Mouse (Mus musculus) gastrocnemius, adult 2 months (tissue): ENCODE data around the gene R3hdm4. TPM values are rescaled to one million over a fixed set of nuclear protein-coding genes. Genes with fewer than 3 reads are reported as not detected.
"Not testable (repeated sequence)": the region's sequence is repeated elsewhere in the genome, so short reads cannot be mapped to it uniquely, and the experiment has no call there.

Source experiments
- DNase-seq: peaks from one replicate; pipeline ENCODE4 v3.0.0; 2022
- H3K27ac ChIP-seq: fragments of 200-600 bp; 2 replicates; pipeline ENCODE4 v1.8.1; 2022; ENCODE audit warnings: mild to moderate bottlenecking
- H3K4me3 ChIP-seq: fragments of 200-600 bp; 2 replicates; pipeline ENCODE4 v1.8.1; 2022; ENCODE audit warnings: mild to moderate bottlenecking, moderate library complexity
- CTCF ChIP-seq: fragments of 200-600 bp; IDR thresholded peaks from 2 replicates; pipeline ENCODE4 v1.8.1; 2022; ENCODE audit warnings: antibody characterized with exemption, mild to moderate bottlenecking, moderate library complexity
- intact Hi-C: fragments of 180-260 bp; cut with DNase I; formaldehyde crosslinking; loops from one replicate; pipeline ENCODE4 v1.15.1; 2025
- long read RNA-seq, 2 experiments: library from polyadenylated mRNA; stranded (forward); transcript quantifications; one replicate each; pipeline ENCODE4 v2.0.0; 2021
- total RNA-seq, 2 experiments: library from RNA; stranded (reverse); gene quantifications; 2 replicates each; pipeline ENCODE4 v1.2.3; 2021

Gene R3hdm4
- 100 to 1,000 TPM; 107 to 121 TPM for total RNA-seq
- long read RNA-seq, experiment 1, transcript R3hdm4-201 (8 exons, 1,898 nt), result major isoform, 144 of 159 reads
- long read RNA-seq, experiment 1, partial matches to known transcripts, result 6 of 159 reads
- long read RNA-seq, experiment 1, other reads (novel, unspliced or antisense), result 9 of 159 reads
- long read RNA-seq, experiment 2, transcript R3hdm4-201 (8 exons, 1,898 nt), result major isoform, 166 of 191 reads
- long read RNA-seq, experiment 2, partial matches to known transcripts, result 4 of 191 reads
- long read RNA-seq, experiment 2, other reads (novel, unspliced or antisense), result 21 of 191 reads

DNA sequence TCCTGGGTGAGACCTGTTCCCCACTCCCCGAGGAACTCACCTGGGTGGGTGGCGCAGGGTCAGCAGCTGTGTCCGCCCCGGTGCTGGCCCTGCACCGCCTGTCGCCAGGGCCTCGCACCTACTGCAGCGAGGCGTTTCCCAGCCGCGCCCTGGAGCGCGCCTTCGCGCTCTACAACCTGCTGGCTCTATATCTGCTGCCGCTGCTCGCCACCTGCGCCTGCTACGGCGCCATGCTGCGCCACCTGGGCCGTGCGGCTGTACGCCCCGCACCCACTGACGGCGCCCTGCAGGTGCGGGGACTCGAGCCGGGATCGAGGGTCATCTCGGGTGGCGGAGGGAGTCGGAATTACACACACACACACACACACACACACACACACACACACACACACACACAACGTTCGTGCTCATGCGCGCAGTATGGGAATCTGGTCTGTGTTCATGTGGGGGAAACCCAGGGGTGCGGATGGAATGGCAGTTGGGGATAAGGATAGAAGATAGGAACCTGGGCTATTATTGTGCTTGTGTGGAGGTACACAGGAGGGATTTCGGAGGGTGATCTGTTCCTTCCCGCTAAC lies at the start of gene R3hdm4:
Gene R3hdm4 (minus strand): TSS at position 251 of the 578 bp plus-strand sequence.
- peak within 1 kb of the TSS; percentile 50 for H3K4me3 ChIP-seq
- no peak for DNase-seq
- no peak for TF ChIP-seq CTCF
- H3K27ac ChIP-seq, result no peak within 1 kb of the TSS
- intact Hi-C loops, result no loop called here

DNA sequence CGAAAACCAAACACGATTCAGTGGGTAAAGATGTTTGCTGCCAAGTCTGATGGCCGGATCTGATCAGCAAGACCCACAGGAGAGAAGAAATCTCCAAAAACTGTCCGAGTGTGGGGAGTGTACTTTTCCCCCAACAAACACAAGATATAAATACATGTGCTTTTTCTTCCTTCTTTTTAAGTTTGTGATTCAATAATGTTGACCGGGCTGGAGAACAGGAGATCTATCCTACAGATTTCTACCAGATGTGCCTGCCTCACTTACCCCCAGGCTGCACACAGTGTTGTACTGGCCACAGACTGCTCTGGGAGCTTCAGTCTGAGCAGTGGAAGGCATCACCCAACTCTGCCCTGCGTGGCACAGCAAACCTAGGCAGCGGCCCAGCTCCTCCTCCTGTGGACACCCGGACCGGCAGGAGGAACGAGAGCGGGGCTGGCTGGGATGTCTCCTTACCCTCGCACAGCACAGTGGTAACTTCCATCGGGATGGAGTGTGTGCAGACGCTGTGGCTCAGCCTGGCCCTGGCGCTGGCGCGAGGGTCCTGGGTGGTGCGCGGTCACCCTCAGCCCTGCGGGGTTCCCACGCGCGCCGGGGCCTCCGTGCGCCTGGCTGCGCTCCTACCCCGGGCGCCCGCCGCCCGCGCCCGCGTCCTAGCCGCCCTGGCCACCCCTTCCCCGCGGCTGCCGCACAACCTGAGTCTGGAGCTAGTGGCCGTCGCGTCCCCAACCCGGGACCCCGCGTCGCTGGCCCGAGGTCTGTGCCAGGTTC lies 49.6 kb upstream of the R3hdm4 start, which contains the start of gene Grin3b:
Gene Grin3b (plus strand): TSS at position 301 of the 768 bp plus-strand sequence.
- no peak for TF ChIP-seq CTCF
- H3K27ac ChIP-seq, result no peak within 1 kb of the TSS
- no peak for DNase-seq
- peak within 1 kb of the TSS; percentile 50 for H3K4me3 ChIP-seq
- intact Hi-C loops, result no loop called here

DNA sequence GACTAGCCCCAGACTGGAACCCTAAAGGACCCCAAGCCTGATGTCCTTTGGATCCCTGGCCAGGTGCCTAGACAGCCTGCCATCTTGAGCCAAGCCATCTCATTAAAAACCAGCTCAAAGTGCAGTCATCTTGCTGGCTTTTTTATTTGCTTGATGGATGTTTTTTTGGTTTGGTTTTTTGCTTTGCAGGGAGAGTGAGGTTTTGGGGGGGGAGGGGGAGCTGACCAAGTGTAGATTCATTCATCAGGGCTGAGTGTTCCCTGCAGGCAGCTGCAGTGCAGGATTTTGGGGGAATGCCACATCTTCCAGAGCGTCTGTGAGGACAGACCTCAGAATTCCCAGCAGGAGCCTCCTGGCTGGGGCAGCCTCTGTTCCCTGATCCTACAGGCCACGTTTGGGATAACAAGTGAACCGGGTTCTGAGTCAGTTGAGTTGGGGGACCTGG lies 48.1 kb upstream of the R3hdm4 start:
- no peak for DNase-seq
- H3K27ac ChIP-seq, result no peak overlapping the region
- TF ChIP-seq CTCF, result no peak
- no peak overlapping the region for H3K4me3 ChIP-seq
- intact Hi-C loops, result no loop called here

DNA sequence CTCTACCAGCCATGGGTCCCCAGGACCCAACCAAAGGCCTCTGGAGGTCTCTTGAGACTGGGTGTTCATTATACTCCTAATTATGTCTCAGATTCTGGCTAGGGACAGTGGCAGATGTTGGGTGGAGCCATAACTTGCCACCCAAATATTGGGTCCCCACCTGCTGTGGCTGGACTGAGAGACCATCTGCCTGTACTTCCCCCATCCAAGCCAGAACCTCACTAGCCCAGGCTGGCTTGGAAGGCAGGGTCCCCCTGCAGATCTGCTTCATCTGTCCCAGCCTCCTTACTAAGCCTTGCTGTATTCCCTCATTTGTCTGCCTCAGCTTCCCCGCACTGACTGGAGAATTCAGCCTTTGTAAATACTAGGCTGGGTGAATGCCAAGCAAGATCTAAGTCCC lies 47.2 kb upstream of the R3hdm4 start:
- intact Hi-C loops, result no loop called here
- DNase-seq, result no peak
- Histone ChIP-seq H3K27ac (no peak overlapping the region), H3K4me3 (no peak overlapping the region)
- no peak for TF ChIP-seq CTCF

DNA sequence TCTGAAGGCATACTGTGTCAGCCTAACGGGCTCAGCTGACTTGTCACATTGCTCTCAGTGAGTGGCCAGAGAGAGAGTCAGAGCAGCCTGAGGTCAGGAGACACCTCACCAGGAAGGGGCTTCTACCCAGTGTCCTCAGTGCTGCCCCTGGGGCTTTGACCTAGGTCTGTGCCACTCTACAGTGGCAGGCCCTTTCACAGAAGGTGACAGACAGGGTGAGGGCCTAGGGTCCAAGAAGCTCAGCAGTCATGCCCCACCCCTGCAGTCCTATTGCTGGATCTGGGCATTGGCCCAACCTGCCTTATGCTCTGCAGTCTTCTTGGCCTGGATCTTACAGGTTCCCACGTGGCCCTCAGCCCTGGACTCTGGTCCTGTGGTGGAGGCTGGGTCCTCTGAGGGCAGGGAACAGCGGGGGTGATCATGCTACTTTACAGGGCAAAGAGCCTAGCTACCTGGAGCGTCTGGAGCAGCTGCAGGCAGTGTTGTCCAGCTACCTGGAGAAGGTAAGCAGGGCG lies 45.9 kb upstream of the R3hdm4 start:
- no peak overlapping the region for H3K4me3 ChIP-seq
- peak; percentile 71 for DNase-seq
- TF ChIP-seq CTCF, result no peak
- intact Hi-C loops, result no loop called here
- H3K27ac ChIP-seq, result peak overlapping the region; percentile 75

DNA sequence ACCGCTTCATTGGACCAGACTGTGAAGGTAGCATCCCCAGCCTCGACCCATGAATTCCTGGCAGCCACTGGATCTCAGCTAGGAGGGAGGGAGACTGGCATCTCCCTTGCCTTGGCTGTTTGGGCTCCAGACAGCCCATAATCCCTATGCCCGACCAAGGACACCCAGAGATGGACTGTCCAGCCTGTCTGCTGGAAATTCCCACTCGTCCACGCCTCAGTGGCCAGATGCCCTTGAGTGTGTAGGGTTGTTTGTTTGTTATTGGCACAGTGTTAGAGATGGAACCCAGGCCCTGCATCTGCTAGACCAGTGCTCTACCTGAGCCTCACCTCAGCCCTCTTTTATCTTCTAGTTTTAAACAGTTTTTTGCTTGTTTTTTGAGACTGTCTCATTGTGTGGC lies 44.3 kb upstream of the R3hdm4 start:
- TF ChIP-seq CTCF, result no peak
- no peak overlapping the region for H3K27ac ChIP-seq
- DNase-seq, result no peak
- no peak overlapping the region for H3K4me3 ChIP-seq
- intact Hi-C loops, result no loop called here

DNA sequence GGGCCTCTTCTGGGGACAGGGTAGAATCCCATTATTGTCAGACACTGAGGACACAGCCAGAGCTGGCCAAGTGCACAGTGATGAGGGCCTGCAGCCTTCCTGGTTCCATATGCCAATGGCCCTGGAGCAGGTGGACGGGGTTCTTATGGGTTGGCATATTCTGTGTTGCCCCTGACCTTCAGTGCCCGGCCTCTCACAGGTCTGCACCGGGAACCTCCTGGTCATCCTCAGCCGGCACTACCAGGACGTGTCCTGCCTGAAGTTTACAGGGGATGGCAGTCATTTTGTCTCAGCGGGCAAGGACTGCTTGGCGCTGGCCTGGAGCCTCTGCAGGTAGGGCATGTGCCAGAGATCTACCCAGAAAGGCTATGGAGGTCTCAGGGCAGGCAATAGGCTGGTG lies 43.7 kb upstream of the R3hdm4 start:
- Histone ChIP-seq H3K4me3 (no peak overlapping the region), H3K27ac (no peak overlapping the region)
- intact Hi-C loops, result no loop called here
- TF ChIP-seq CTCF, result no peak
- DNase-seq, result no peak

DNA sequence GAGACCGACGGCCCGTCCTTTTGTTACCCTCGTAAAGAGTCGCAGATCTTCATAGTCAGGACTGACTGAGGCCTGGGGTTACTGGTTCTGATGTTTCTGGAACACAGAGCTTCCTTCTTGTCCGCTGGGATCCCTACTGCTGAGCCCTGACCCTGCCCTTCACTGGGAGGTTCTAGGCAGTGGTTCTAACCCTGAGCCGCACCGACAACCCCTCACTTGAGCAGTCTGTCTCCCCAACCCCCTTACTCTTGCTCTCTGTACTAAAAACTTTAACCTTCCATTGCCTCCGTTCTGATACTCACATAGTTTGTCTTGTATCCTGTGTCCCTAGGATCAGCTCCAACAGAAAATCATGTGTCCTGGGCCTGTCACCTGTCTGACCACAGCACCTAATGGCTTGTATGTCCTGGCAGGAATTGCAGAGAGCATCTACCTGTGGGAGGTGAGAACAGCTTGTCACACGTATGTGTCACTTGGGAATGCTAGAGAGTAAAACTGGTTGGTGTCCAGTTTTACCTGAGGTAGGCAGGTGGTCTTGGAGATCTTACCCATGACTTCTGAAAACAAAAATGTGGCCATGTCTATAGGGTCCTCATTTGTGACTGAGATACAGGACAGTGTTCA lies 39.8 kb upstream of the R3hdm4 start:
- TF ChIP-seq CTCF, result no peak
- DNase-seq, result no peak
- Histone ChIP-seq H3K27ac (peak overlapping the region; percentile 90; the same call in 1 of the 2 replicates), H3K4me3 (peak overlapping the region; percentile 93)
- intact Hi-C loops, result loop anchor here (1.0 kb wide), 1 partner anchor 21 kb away; no protein-coding TSS in a partner anchor

DNA sequence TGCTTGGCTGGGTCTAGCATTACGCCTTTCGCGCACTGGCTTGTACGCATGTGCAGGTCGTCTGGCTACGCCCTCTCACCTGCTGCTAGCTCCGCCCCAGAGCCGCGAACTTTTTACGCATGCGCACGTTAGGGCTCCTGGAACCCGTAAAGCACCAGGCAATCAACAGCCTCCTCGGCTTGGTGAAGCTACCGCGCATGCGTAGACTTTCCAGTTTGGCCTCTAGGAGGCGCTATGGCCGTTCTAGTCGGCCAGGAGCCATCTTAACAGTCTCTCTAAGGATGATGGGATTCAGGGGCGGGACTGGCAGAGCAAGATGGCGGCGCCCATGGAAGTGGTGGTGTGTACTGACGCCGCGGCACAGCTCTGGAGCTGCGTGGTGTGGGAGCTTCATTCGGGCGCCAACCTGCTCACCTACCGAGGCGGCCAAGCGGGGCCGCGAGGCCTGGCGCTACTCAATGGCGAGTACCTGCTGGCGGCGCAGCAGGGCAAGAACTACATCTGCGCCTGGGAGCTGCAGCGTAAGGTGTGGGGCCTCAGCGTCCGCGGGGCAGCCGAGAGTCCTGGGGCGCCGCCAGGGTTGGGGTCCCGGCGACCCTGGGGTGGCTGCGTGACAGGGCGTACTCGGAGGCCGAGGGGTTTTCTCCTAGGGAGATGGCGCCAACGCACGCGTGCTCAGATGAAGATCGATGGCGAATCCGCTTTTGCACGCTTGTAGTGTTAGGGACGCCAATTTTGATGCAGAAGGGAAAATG lies 39.0 kb upstream of the R3hdm4 start, which contains the start of gene Wdr18:
Gene Wdr18 (plus strand): TSS at position 306 of the 755 bp plus-strand sequence.
- Histone ChIP-seq H3K4me3 (peak within 1 kb of the TSS; percentile 93), H3K27ac (peak within 1 kb of the TSS; percentile 90)
- peak; percentile 91 for TF ChIP-seq CTCF
- intact Hi-C loops, result loop anchor here (1.0 to 5.0 kb wide), 3 partner anchors 21 to 123 kb away; no protein-coding TSS in a partner anchor
- DNase-seq, result peak; percentile 99

DNA sequence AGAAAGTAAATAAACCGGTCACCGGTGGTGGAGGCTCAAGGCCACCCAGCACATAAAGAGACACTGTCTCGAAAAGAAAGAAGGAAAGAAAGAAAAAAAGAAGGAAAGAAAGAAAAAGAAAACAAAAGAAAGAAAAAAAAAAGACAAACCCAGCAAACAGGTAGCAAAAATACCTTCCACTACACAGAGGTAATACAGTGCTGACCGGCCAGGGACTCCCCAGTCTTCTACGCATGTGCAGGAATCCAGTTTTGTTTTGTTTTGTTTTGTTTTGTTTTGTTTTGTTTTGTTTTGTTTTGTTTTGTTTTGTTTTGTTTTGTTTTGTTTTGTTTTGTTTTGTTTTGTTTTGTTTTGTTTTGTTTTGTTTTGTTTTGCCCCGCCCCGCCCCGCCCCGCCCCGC lies 38.4 kb upstream of the R3hdm4 start:
- Histone ChIP-seq H3K4me3 (peak overlapping the region; percentile 93), H3K27ac (peak overlapping the region; percentile 90)
- not testable (repeated sequence) for DNase-seq
- intact Hi-C loops, result loop anchor here (2.0 to 5.0 kb wide), 2 partner anchors 67 to 122 kb away; no protein-coding TSS in a partner anchor

DNA sequence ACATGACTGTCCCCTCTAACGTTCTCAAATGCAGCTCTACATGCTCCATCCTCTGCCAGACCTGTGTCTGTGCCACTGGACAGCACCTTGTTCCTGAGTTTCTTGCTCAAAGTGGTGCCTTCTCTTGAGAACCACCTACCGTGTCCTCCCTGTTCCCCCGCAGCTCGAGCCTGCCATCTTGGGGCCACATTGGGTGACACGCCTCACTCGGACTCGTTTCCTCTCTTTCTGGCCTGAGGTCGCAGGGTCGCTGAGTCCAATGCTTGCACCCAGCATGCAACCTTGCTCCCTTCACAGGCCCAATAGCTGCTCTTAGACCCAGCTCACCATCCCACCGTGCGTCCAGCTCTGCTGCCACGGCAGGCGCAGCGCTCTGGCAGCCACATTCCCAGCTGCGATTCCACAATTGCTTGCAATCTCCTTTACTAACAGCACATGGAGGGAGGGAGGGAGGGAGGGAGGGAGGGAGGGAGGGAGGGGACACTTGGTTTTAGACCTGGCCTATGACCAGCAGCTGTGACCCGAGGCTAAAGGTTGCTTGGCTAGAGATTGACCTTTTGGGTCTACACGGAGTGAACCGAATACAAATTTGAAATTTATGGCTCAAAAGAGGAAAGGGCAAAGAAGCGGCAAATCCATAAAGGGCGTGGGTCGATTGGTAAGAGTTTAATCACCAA lies 37.3 kb upstream of the R3hdm4 start:
- peak overlapping the region; percentile 74 for H3K27ac ChIP-seq
- H3K4me3 ChIP-seq, result peak overlapping the region; percentile 58
- intact Hi-C loops, result loop anchor here (1.0 to 5.0 kb wide), 3 partner anchors 33 to 121 kb away; no protein-coding TSS in a partner anchor
- peak; percentile 85 for DNase-seq
- peak; percentile 99 for TF ChIP-seq CTCF
